Mouse (Mus musculus) embryonic facial prominence, embryonic 14.5 days (tissue): ENCODE results near the gene Slc35d2. TPM values are rescaled to one million over a fixed set of nuclear protein-coding genes. Genes with fewer than 3 reads are reported as not detected.
"Not testable (repeated sequence)": the region's sequence is repeated elsewhere in the genome, so short reads cannot be mapped to it uniquely, and the experiment has no call there.

Experiments
- ATAC-seq: fragments of 200-750 bp; cut with Nextera tagmentation; 2 replicates; pipeline ENCODE4 v1.8.0; 2017; ENCODE audit warnings: low read depth, moderate number of reproducible peaks, moderate TSS enrichment
- DNase-seq: peaks from one replicate; pipeline ENCODE4 v3.0.0-alpha.2; 2015; ENCODE audit warnings: low spot score
- H3K27ac ChIP-seq: fragments of 300-500 bp; sonication (generic); replicated peaks from 2 replicates; pipeline ENCODE4 v1.5.1; 2014; ENCODE audit warnings: low read depth, mild to moderate bottlenecking, low read length, moderate library complexity
- H3K27me3 ChIP-seq: fragments of 300-500 bp; sonication (generic); replicated peaks from 2 replicates; pipeline ENCODE4 v1.6.1; 2014; ENCODE audit warnings: low read length; ENCODE audit not compliant: control insufficient read depth, insufficient read depth
- H3K36me3 ChIP-seq: fragments of 300-500 bp; sonication (generic); 2 replicates; pipeline ENCODE4 v1.6.1; 2014; ENCODE audit warnings: low read length, mixed read lengths; ENCODE audit not compliant: control insufficient read depth, insufficient read depth
- H3K4me1 ChIP-seq: fragments of 300-500 bp; sonication (generic); 2 replicates; pipeline ENCODE4 v1.6.1; 2014; ENCODE audit warnings: antibody characterized with exemption, low read length; ENCODE audit not compliant: control insufficient read depth, insufficient read depth
- H3K4me2 ChIP-seq: fragments of 300-500 bp; sonication (generic); 2 replicates; pipeline ENCODE4 v1.6.1; 2014; ENCODE audit warnings: low read depth, mild to moderate bottlenecking, low read length, moderate library complexity, mixed read lengths
- H3K4me3 ChIP-seq: fragments of 300-500 bp; sonication (generic); 2 replicates; pipeline ENCODE4 v1.5.1; 2014; ENCODE audit warnings: low read depth, mild to moderate bottlenecking, low read length
- H3K9ac ChIP-seq: fragments of 300-500 bp; sonication (generic); 2 replicates; pipeline ENCODE4 v1.6.1; 2014; ENCODE audit warnings: low read depth, mild to moderate bottlenecking, low read length, moderate library complexity, mixed read lengths
- H3K9me3 ChIP-seq: fragments of 300-500 bp; sonication (generic); 2 replicates; pipeline ENCODE4 v1.6.1; 2016; ENCODE audit warnings: low read length; ENCODE audit not compliant: control insufficient read depth
- WGBS: fragments of 180-500 bp; shearing (Covaris S2); extraction: QIAGEN DNeasy Blood & Tissue Kit; methylation state at CpG from one replicate; pipeline ENCODE4 v1.1.7; 2014; 5-methylcytosine and 5-hydroxymethylcytosine counted together
- polyA plus RNA-seq: library from polyadenylated mRNA; unstranded; fragments of >200 nt; fragmentation: Nextera tagmentation; extraction: Ambion mirVana; gene quantifications from 2 replicates; pipeline ENCODE4 v1.2.1, GENCODE M21; 2014

Gene Slc35d2
- polyA plus RNA-seq, 1 experiment from 2014 or later, result 5.7 TPM

GRCm38 (mm10) chr13:64060935-64061506 lies 68.1 kb downstream of the Slc35d2 start:
- Histone ChIP-seq H3K4me1 (no peaks in the 10 kb centered on the region), H3K9ac (no peak overlapping the region), H3K4me3 (no peak overlapping the region), H3K27me3 (no peaks in the 10 kb centered on the region), H3K27ac (no peak overlapping the region), H3K4me2 (no peak overlapping the region), H3K9me3 (no peaks in the 10 kb centered on the region), H3K36me3 (no peaks in the 10 kb centered on the region)
- 84% methylated on average over 5 of the region's 5 CpGs for WGBS
- DNase-seq (no peak), ATAC-seq (no peak)

- ATAC-seq, result no peak
- 62% methylated on average over 1 of the region's 1 CpGs for WGBS
Observed at GRCm38 (mm10) chr13:64053959-64054358, 75.2 kb downstream of the Slc35d2 start.

GRCm38 (mm10) chr13:64052281-64052680 lies 76.9 kb downstream of the Slc35d2 start:
- not testable (repeated sequence) for H3K4me3 ChIP-seq, DNase-seq, H3K4me1 ChIP-seq, H3K27me3 ChIP-seq, H3K4me2 ChIP-seq, H3K9ac ChIP-seq, H3K36me3 ChIP-seq, H3K27ac ChIP-seq, ATAC-seq
- 91% methylated on average over 2 of the region's 2 CpGs for WGBS
- peaks cover 13% of the 10 kb centered on the region for H3K9me3 ChIP-seq

More at GRCm38 (mm10) chr13:64053959-64054358, 75.2 kb downstream of the Slc35d2 start:
- H3K9me3 ChIP-seq, result peaks cover 13% of the 10 kb centered on the region
- H3K27me3 ChIP-seq, result no peaks in the 10 kb centered on the region
- no peak overlapping the region for H3K27ac ChIP-seq
- H3K9ac ChIP-seq, result no peak overlapping the region
- no peak overlapping the region for H3K4me2 ChIP-seq
- DNase-seq, result no peak
- H3K36me3 ChIP-seq, result no peaks in the 10 kb centered on the region
- H3K4me1 ChIP-seq, result no peaks in the 10 kb centered on the region
- no peak overlapping the region for H3K4me3 ChIP-seq

- Histone ChIP-seq H3K4me3 (no peak overlapping the region), H3K27ac (no peak overlapping the region), H3K4me2 (no peak overlapping the region), H3K9me3 (peaks cover 13% of the 10 kb centered on the region), H3K4me1 (no peaks in the 10 kb centered on the region), H3K36me3 (no peaks in the 10 kb centered on the region), H3K9ac (no peak overlapping the region), H3K27me3 (no peaks in the 10 kb centered on the region)
- 65% methylated on average over 4 of the region's 4 CpGs for WGBS
- ATAC-seq (no peak), DNase-seq (no peak)
Observed at GRCm38 (mm10) chr13:64050895-64051294, 78.3 kb downstream of the Slc35d2 start.

DNA sequence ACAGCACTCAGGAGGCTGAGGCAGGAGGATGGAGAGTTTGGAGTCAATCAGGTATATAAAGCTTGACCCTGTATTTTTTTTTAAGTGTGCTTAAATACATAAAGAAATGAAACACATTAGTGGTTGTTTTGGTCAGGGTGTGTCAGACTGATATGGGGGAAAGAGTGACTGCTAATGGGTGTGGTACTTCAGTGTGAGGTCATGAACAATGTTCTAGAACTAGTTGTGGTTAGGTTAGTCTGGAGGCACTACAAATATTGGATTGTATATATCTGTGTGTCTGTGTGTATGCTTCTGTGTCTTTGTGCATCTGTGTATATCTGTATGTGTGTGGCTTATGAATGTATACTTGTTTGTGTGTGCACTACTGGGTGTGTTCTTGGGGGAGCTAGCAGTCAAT lies 79.6 kb downstream of the Slc35d2 start:
- no peaks in the 10 kb centered on the region for H3K4me1 ChIP-seq
- ATAC-seq (no peak), DNase-seq (no peak)
- no peak overlapping the region for H3K4me2 ChIP-seq
- no peaks in the 10 kb centered on the region for H3K36me3 ChIP-seq
- H3K4me3 ChIP-seq, result no peak overlapping the region
- no peak overlapping the region for H3K27ac ChIP-seq
- H3K9me3 ChIP-seq, result peaks cover 10% of the 10 kb centered on the region
- no peaks in the 10 kb centered on the region for H3K27me3 ChIP-seq
- no peak overlapping the region for H3K9ac ChIP-seq

DNA sequence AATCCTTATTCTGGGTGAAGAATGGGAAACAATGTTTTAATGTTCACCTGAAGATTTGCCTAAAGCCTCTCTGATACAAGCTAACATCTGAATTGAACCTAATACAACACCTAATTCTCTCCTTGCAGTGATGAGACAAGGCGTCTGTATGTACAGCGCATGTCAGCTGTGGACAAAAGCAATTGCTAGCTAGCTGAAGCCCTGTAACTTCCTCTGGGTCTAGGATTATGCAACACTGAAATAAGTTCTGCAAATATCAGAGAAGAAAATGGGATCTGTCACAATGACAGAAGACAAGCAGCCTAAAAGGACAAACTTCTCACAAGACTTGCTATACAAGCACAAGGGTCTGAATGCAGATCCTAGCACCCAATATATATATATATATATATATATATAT lies 80.7 kb downstream of the Slc35d2 start:
- no peaks in the 10 kb centered on the region for H3K36me3 ChIP-seq
- 79% methylated on average over 2 of the region's 2 CpGs for WGBS
- no peaks in the 10 kb centered on the region for H3K4me1 ChIP-seq
- H3K9me3 ChIP-seq, result peaks cover 6% of the 10 kb centered on the region; the same call in 1 of the 2 replicates
- H3K4me3 ChIP-seq, result no peak overlapping the region
- no peak overlapping the region for H3K27ac ChIP-seq
- no peak for DNase-seq
- no peak overlapping the region for H3K4me2 ChIP-seq
- H3K9ac ChIP-seq, result no peak overlapping the region
- ATAC-seq, result no peak
- H3K27me3 ChIP-seq, result no peaks in the 10 kb centered on the region

Other genes with a start within 250 kb of the Slc35d2 start
- not detected in 2 replicates for gene Hsd17b3, start 40.1 kb downstream of the Slc35d2 start, polyA plus RNA-seq
- gene Zfp367, start 23.8 kb upstream of the Slc35d2 start, polyA plus RNA-seq, result 22.2 and 23.0 TPM in 2 replicates
- 29.8 and 30.6 TPM in 2 replicates for gene Habp4, start 32.5 kb upstream of the Slc35d2 start, polyA plus RNA-seq
- 12.7 and 14.7 TPM in 2 replicates for gene Cdc14b, start 145.9 kb upstream of the Slc35d2 start, polyA plus RNA-seq
- gene Aaed1, start 183.3 kb upstream of the Slc35d2 start, polyA plus RNA-seq, result 30.1 and 31.8 TPM in 2 replicates
- 213 and 225 TPM in 2 replicates for gene Ctsl, start 241.5 kb upstream of the Slc35d2 start, polyA plus RNA-seq